Mouse (Mus musculus): ENCODE measurements around the gene Mdfic. TPM values are rescaled to one million over a fixed set of nuclear protein-coding genes. Genes with fewer than 3 reads are reported as not detected.

Gene Mdfic
- polyA plus RNA-seq, 1 experiment from 2014 or later = 7.4 TPM

DNA sequence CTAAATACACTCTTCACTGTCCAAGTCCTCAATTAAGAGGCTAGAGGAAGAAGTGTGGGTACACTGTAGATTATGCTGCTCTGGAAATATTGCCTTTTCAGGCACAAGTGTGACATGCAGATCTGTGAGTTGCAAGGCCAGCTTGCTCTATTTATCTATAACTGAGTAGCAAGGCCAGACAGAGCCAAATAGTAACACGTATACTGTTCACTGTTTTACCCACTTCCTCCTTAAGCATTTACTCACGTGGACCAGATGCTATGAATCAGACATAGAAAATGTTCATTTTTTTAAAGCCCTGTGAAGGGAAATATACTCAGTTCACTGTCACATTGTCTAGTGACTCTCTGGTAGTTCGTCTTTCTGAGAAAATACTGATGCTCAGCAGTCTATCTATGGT is 37.9 kb downstream of the Mdfic start:
- no peaks in the 10 kb centered on the region for H3K36me3 ChIP-seq (ENCODE audit: control insufficient read depth, insufficient read depth, low read length)
- no peaks in the 10 kb centered on the region for H3K27me3 ChIP-seq (ENCODE audit: control insufficient read depth, insufficient read depth, low read length)
- no peak overlapping the region for H3K9ac ChIP-seq (ENCODE audit: low read depth, low read length)
- H3K4me2 ChIP-seq = no peak overlapping the region
- WGBS (ENCODE audit: insufficient replicate concordance) = 55% methylated on average over 3 of the region's 3 CpGs
- no peak for ATAC-seq (replicated peaks; ENCODE audit: insufficient number of reproducible peaks, low FRiP score, low TSS enrichment)
- peaks cover 9% of the 10 kb centered on the region for H3K4me1 ChIP-seq (ENCODE audit: control insufficient read depth, insufficient read depth, low read length)
- no peaks in the 10 kb centered on the region for H3K9me3 ChIP-seq (replicated peaks; ENCODE audit: control insufficient read depth, low read length)
- H3K27ac ChIP-seq (ENCODE audit: low read depth, low read length) = no peak overlapping the region
- H3K4me3 ChIP-seq (ENCODE audit: low read depth, low read length) = no peak overlapping the region

GRCm38 (mm10) chr6:15760750-15761149 is 40.3 kb downstream of the Mdfic start:
- Histone ChIP-seq H3K4me2 (no peak overlapping the region), H3K4me3 (ENCODE audit: low read depth, low read length) (no peak overlapping the region), H3K4me1 (ENCODE audit: control insufficient read depth, insufficient read depth, low read length) (peaks cover 15% of the 10 kb centered on the region), H3K36me3 (ENCODE audit: control insufficient read depth, insufficient read depth, low read length) (no peaks in the 10 kb centered on the region), H3K27ac (ENCODE audit: low read depth, low read length) (no peak overlapping the region), H3K9ac (ENCODE audit: low read depth, low read length) (no peak overlapping the region), H3K9me3 (replicated peaks; ENCODE audit: control insufficient read depth, low read length) (no peaks in the 10 kb centered on the region), H3K27me3 (ENCODE audit: control insufficient read depth, insufficient read depth, low read length) (no peaks in the 10 kb centered on the region)
- ATAC-seq (replicated peaks; ENCODE audit: insufficient number of reproducible peaks, low FRiP score, low TSS enrichment) = no peak
- 51% methylated on average over 6 of the region's 6 CpGs for WGBS (ENCODE audit: insufficient replicate concordance)

DNA sequence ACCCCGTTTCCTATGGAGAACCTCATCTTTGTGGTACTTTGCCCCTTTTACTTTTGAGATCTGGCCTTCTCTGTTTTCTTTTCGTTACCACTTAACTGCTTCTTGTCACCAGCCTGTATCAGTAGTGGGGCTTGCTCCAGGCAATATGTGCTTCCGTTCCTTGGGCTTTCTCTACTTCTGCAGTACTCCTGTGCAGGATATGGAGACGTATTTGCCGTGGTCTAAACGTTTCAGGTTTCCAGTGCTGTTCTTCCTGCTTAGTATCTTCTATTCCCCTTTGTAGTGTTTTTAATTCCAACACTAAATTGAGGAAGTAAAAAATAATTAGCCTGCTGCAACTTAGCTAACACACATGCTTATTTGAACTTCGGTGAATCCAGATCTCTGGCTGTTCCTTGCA is 43.6 kb downstream of the Mdfic start:
- no peaks in the 10 kb centered on the region for H3K27me3 ChIP-seq (ENCODE audit: control insufficient read depth, insufficient read depth, low read length)
- H3K36me3 ChIP-seq (ENCODE audit: control insufficient read depth, insufficient read depth, low read length) = no peaks in the 10 kb centered on the region
- H3K9me3 ChIP-seq (replicated peaks; ENCODE audit: control insufficient read depth, low read length) = no peaks in the 10 kb centered on the region
- no peak for ATAC-seq (replicated peaks; ENCODE audit: insufficient number of reproducible peaks, low FRiP score, low TSS enrichment)
- no peak overlapping the region for H3K4me3 ChIP-seq (ENCODE audit: low read depth, low read length)
- peak overlapping the region; percentile 59 for H3K27ac ChIP-seq (ENCODE audit: low read depth, low read length)
- no peak overlapping the region for H3K9ac ChIP-seq (ENCODE audit: low read depth, low read length)
- H3K4me2 ChIP-seq = no peak overlapping the region
- 40% methylated on average over 7 of the region's 7 CpGs for WGBS (ENCODE audit: insufficient replicate concordance)
- H3K4me1 ChIP-seq (ENCODE audit: control insufficient read depth, insufficient read depth, low read length) = peaks cover 15% of the 10 kb centered on the region

GRCm38 (mm10) chr6:15767460-15767859 is 47.0 kb downstream of the Mdfic start:
- Histone ChIP-seq H3K4me1 (ENCODE audit: control insufficient read depth, insufficient read depth, low read length) (peaks cover 10% of the 10 kb centered on the region), H3K4me3 (ENCODE audit: low read depth, low read length) (no peak overlapping the region), H3K27ac (ENCODE audit: low read depth, low read length) (no peak overlapping the region), H3K27me3 (ENCODE audit: control insufficient read depth, insufficient read depth, low read length) (no peaks in the 10 kb centered on the region), H3K9ac (ENCODE audit: low read depth, low read length) (no peak overlapping the region), H3K36me3 (ENCODE audit: control insufficient read depth, insufficient read depth, low read length) (peaks cover 3% of the 10 kb centered on the region; the same call in 1 of the 2 replicates), H3K9me3 (replicated peaks; ENCODE audit: control insufficient read depth, low read length) (no peaks in the 10 kb centered on the region), H3K4me2 (no peak overlapping the region)
- ATAC-seq (replicated peaks; ENCODE audit: insufficient number of reproducible peaks, low FRiP score, low TSS enrichment) = no peak
- 91% methylated on average over 6 of the region's 6 CpGs for WGBS (ENCODE audit: insufficient replicate concordance)

DNA sequence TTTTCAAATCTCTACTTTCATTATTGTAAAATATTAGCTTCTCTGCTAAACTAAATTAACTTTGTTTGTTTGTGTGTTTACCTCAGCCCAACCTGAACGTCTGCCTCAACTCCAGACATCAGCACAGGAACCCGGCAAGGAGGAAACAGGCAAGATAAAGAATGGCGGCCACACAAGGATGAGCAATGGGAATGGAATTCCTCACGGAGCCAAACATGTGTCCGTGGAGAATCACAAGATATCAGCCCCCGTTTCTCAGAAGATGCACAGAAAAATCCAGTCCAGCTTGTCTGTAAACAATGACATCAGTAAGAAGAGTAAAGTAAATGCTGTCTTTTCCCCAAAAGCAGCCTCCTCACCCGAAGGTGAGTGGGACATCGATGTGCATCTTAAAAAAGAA is 49.7 kb downstream of the Mdfic start:
- no peak for ATAC-seq (replicated peaks; ENCODE audit: insufficient number of reproducible peaks, low FRiP score, low TSS enrichment)
- 33% methylated on average over 8 of the region's 8 CpGs for WGBS (ENCODE audit: insufficient replicate concordance)
- H3K36me3 ChIP-seq (ENCODE audit: control insufficient read depth, insufficient read depth, low read length) = peaks cover 3% of the 10 kb centered on the region; the same call in 1 of the 2 replicates
- no peaks in the 10 kb centered on the region; the same call in 1 of the 2 replicates for H3K4me1 ChIP-seq (ENCODE audit: control insufficient read depth, insufficient read depth, low read length)
- H3K9ac ChIP-seq (ENCODE audit: low read depth, low read length) = no peak overlapping the region
- H3K4me2 ChIP-seq = no peak overlapping the region; the same call in 1 of the 2 replicates
- no peak overlapping the region for H3K4me3 ChIP-seq (ENCODE audit: low read depth, low read length)
- H3K27ac ChIP-seq (ENCODE audit: low read depth, low read length) = no peak overlapping the region; the same call in 1 of the 2 replicates
- no peaks in the 10 kb centered on the region for H3K9me3 ChIP-seq (replicated peaks; ENCODE audit: control insufficient read depth, low read length)
- H3K27me3 ChIP-seq (ENCODE audit: control insufficient read depth, insufficient read depth, low read length) = no peaks in the 10 kb centered on the region

- H3K9me3 ChIP-seq (replicated peaks; ENCODE audit: control insufficient read depth, low read length) = no peaks in the 10 kb centered on the region
- H3K9ac ChIP-seq (ENCODE audit: low read depth, low read length) = no peak overlapping the region
- no peaks in the 10 kb centered on the region for H3K4me1 ChIP-seq (ENCODE audit: control insufficient read depth, insufficient read depth, low read length)
- H3K36me3 ChIP-seq (ENCODE audit: control insufficient read depth, insufficient read depth, low read length) = no peaks in the 10 kb centered on the region
- H3K27me3 ChIP-seq (ENCODE audit: control insufficient read depth, insufficient read depth, low read length) = no peaks in the 10 kb centered on the region
- 66% methylated on average over 3 of the region's 3 CpGs for WGBS (ENCODE audit: insufficient replicate concordance)
- no peak for ATAC-seq (replicated peaks; ENCODE audit: insufficient number of reproducible peaks, low FRiP score, low TSS enrichment)
- H3K27ac ChIP-seq (ENCODE audit: low read depth, low read length) = no peak overlapping the region
- no peak overlapping the region for H3K4me2 ChIP-seq
- no peak overlapping the region for H3K4me3 ChIP-seq (ENCODE audit: low read depth, low read length)
These were observed 56.6 kb downstream of the Mdfic start for GRCm38 (mm10) chr6:15777070-15777469.

- no peaks in the 10 kb centered on the region for H3K9me3 ChIP-seq (replicated peaks; ENCODE audit: control insufficient read depth, low read length)
- H3K27ac ChIP-seq (ENCODE audit: low read depth, low read length) = no peak overlapping the region
- no peak overlapping the region for H3K4me2 ChIP-seq
- H3K36me3 ChIP-seq (ENCODE audit: control insufficient read depth, insufficient read depth, low read length) = no peaks in the 10 kb centered on the region
- no peak overlapping the region for H3K4me3 ChIP-seq (ENCODE audit: low read depth, low read length)
- no peak overlapping the region for H3K9ac ChIP-seq (ENCODE audit: low read depth, low read length)
- no peak for ATAC-seq (replicated peaks; ENCODE audit: insufficient number of reproducible peaks, low FRiP score, low TSS enrichment)
- H3K4me1 ChIP-seq (ENCODE audit: control insufficient read depth, insufficient read depth, low read length) = no peaks in the 10 kb centered on the region
- no peaks in the 10 kb centered on the region for H3K27me3 ChIP-seq (ENCODE audit: control insufficient read depth, insufficient read depth, low read length)
These were observed 59.7 kb downstream of the Mdfic start for GRCm38 (mm10) chr6:15780127-15780526.

GRCm38 (mm10) chr6:15780688-15781087 is 60.2 kb downstream of the Mdfic start:
- Histone ChIP-seq H3K27me3 (ENCODE audit: control insufficient read depth, insufficient read depth, low read length) (no peaks in the 10 kb centered on the region), H3K27ac (ENCODE audit: low read depth, low read length) (no peak overlapping the region), H3K4me2 (no peak overlapping the region), H3K9ac (ENCODE audit: low read depth, low read length) (no peak overlapping the region), H3K36me3 (ENCODE audit: control insufficient read depth, insufficient read depth, low read length) (no peaks in the 10 kb centered on the region), H3K9me3 (replicated peaks; ENCODE audit: control insufficient read depth, low read length) (no peaks in the 10 kb centered on the region), H3K4me1 (ENCODE audit: control insufficient read depth, insufficient read depth, low read length) (no peaks in the 10 kb centered on the region), H3K4me3 (ENCODE audit: low read depth, low read length) (no peak overlapping the region)
- WGBS (ENCODE audit: insufficient replicate concordance) = 84% methylated on average over 2 of the region's 2 CpGs
- ATAC-seq (replicated peaks; ENCODE audit: insufficient number of reproducible peaks, low FRiP score, low TSS enrichment) = no peak

- no peak for ATAC-seq (replicated peaks; ENCODE audit: insufficient number of reproducible peaks, low FRiP score, low TSS enrichment)
- Histone ChIP-seq H3K4me3 (ENCODE audit: low read depth, low read length) (no peak overlapping the region), H3K27me3 (ENCODE audit: control insufficient read depth, insufficient read depth, low read length) (no peaks in the 10 kb centered on the region), H3K36me3 (ENCODE audit: control insufficient read depth, insufficient read depth, low read length) (no peaks in the 10 kb centered on the region), H3K4me1 (ENCODE audit: control insufficient read depth, insufficient read depth, low read length) (no peaks in the 10 kb centered on the region), H3K27ac (ENCODE audit: low read depth, low read length) (no peak overlapping the region), H3K9me3 (replicated peaks; ENCODE audit: control insufficient read depth, low read length) (no peaks in the 10 kb centered on the region), H3K4me2 (no peak overlapping the region), H3K9ac (ENCODE audit: low read depth, low read length) (no peak overlapping the region)
- WGBS (ENCODE audit: insufficient replicate concordance) = 31% methylated on average over 16 of the region's 16 CpGs
These were observed 69.4 kb downstream of the Mdfic start for GRCm38 (mm10) chr6:15789523-15790500.
